Mouse (Mus musculus): ENCODE measurements around the gene Tgm6.

Tgm6 gene

DNA sequence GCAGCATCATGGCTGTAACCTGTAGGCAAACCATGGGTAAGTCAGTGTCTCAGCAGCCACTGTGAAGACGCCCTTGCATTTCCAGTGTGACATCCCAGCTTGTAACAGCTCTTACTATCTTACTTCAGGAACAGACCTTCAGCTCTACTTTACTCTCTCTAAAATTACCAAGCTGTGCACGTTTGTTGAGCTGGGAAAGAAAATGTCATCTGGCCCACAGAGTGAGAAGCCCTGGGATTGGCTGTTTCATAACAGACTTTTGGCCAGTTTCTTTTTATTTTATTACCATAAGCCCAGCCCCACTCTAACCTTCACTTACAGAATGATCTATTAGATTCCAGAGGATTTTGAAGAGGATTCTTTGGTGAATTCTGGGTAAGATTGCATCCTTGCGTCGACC, at the start of gene Tgm6:
TSS of gene Tgm6 (plus strand) at position 301 of the 400 bp plus-strand sequence.
- no peak for DNase-seq

DNA sequence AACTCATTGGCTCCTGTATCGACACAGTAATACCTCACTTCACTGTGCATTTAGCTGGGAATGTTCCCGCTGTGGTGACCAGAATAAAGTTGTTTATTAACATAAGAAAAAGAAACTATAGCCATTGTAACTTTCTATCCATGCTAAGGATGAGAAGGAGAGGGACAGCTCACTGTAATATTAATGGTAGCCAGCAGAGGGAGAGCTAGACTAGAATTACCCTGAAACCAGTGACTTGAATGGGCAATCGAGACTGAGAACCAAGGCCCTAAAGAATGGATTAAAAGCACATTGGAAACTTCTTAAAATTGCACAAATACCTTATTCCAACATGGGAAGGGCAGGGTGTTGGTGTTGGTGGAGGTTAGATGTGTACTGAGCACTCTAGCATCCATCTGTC, 44.0 kb upstream of the Tgm6 start:
- DNase-seq: peak in 1 of 2 experiments; percentile 46

DNA sequence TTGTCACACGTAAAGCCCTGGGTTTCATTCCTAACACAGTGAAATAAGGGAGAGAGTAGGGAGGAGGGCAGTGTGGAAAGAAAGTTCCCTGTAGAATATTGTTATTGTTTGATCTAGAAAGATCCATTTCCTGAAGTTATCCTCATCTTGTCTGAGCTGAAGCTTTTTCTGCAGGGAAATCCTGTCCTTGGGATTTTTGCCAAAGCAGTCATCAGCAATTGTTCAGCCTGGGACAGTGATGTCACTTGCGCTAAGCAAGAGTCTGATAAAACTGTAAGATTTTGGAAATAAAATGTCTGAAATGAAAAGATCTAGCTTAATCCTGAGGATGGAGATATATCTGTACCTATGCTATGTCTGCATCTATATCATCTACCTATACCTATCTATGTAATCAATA, 41.8 kb upstream of the Tgm6 start:
- no peak for DNase-seq

DNA sequence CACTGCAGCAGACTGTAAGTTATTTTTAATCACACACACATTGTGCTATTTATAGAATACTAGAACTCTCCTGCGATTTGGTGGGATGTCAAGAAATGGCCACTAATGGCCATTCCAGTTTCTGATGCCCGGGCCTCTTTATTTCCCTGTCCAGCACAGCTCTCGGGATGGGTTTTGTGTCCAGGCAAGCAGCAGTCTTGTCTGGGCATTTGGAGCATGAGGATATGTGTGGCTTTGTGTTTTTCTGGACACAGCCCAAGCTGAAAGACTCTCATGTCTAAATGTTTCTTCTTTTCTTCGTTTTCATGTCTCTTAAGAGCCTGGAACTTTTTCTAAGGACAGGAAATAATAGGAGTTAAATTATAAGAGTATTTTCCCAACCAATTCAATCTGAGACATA, 588 bp downstream of the Tgm6 start:
- DNase-seq: no peak

DNA sequence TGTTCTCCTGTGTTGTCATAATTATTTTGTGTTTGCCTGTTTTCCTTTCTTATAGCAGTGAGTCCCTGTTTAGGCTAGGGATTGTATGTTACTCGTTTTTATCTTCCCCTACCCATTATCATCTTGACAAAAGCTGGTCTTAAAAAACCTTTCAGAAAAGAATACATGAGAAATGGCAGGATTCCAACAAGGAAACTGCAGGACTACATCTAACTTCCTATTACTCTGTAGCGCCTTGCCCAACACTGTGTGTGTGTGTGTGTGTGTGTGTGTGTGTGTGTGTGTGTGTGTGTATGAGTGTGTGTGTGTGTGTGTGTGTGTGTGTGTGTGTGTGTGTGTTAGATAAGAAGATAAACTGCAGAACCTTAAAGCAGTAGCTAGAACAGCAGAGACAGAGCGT, 1.2 kb downstream of the Tgm6 start:
- DNase-seq: peak in 1 of 2 experiments; percentile 11

DNA sequence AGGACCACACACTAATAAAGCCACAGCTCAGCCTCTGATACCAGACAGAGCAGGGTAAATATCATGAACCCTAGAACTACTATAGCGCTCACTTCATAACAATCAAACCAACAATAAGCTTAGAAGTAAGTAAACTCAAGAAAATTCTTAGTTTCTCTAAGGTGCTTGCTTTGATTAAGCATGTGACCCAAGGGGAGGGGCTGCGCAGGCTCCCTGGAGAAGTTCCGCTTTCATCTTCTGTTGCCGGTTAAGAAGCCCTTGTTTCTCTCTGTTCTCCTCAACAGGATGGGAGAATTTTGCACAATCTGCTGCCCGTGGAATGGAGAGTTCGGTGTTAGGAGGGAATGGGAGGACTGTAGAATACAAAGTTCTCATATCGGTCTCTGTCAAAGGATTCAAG, 6.4 kb downstream of the Tgm6 start:
- no peak for DNase-seq

DNA sequence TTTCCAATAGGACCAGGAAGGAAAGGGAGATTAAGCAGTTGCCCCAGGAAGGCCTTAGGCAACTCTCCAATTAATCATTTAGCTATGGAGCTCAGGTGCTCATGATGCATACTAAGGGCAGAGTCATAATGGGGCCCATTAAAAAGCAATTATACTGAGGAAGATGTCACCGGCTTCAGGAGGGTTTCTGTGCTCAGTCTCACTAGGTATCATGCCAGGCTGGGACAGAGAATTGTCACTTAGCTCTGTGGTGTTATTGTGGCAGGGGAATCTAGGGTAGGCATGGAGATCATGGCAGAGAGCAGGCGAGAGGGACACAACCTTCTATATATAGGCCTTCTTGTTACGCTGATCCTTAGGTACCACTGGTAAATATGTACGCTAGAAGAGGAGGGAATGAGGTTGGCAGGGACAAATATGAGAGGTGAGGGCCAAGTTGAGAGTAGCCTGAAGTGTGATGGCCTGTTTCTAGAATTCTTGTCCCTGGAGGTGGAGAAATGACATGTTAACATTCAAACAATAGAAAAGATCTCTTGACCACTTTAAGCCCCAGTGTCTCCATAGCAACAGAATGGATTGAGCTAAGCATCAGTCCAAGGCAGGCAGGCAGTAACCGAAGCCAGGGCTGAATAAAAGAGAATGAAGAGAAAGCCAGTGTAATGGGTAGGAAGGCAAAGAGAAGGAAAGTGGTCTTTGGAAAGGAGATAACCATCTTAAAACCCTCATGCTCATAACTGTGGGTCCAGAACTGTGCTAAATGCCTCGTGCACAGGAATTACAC, 13.3 kb downstream of the Tgm6 start:
- DNase-seq: no peak

DNA sequence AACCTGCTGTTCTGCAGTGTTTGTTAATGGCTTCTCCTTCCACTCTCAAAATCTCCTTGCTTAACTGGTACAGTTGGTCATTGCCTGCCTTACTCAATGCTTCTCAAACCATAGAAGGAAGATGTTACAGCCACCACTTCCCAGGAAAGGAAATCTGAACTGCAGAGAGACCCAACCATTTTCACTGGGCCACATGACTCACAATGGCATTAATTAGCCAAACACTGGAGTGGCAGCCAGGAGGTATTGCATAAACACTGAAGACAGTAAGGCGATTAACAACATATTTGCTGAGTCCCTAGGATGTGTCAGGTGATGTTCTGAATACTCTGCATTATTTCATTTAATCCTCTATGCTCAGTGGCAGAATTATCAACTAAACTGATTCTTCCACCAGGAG, 13.9 kb downstream of the Tgm6 start:
- DNase-seq: no peak

DNA sequence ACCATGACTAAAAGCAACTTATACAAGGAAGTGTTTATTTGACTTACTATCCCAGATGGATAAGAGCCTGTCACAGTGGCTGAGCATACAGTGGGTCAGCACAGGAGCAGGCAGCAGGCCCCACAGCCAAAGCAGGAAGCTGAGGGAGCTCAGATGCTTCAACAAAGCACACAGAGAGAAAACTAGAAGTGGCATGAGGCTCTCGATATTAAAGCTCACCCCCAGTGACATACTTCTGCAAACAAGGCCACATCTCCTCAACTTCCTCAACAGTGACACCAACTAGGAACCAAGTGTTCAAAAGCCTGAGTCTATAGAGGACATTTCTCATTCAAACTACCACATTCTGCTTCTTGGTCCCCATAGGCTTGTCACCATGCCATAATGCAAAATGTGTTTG, 17.5 kb downstream of the Tgm6 start:
- DNase-seq: no peak

DNA sequence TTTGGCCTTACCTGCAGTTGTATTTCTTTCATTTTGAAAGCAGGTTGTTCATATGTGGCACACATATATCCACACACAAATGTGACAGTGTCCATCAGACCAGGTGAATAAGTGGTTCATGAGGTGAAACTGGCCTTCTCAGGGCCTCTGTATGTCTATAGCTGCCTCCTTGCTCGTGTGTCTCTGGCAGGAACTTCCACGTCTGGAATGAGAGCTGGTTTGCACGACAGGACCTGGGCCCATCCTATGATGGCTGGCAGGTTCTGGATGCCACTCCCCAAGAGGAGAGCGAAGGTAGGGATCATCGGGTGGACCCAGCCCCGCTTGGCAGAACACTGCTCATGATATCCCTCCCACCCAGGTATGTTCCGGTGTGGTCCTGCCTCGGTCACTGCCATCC, 30.8 kb downstream of the Tgm6 start:
- no peak for DNase-seq

DNA sequence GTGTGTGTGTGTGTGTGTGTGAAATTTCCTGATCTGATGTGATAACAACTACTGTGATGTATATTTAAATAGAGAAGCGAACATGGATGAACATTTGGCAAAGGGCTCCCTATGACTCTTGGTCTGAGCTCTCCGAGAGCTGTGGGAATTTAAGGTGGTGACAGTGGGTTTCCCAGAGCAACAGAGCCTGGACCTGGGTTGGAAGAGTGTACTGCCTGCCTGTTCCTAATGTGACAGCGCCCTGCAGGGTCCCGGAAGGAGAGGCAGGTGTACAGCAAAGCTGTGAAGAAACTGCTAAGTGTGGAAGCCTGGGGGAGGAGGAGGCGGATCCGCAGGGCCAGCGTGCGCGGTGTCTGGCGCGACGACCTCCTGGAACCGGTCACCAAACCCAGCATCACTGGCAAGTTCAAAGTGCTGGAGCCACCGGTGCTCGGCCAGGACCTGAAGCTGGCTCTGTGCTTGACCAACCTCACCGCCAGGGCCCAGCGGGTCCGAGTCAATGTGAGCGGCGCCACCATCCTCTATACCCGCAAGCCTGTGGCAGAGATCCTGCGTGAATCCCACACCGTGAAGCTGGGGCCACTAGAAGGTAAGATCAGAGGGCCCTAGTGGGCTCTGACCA, 32.6 kb downstream of the Tgm6 start:
- no peak for DNase-seq

DNA sequence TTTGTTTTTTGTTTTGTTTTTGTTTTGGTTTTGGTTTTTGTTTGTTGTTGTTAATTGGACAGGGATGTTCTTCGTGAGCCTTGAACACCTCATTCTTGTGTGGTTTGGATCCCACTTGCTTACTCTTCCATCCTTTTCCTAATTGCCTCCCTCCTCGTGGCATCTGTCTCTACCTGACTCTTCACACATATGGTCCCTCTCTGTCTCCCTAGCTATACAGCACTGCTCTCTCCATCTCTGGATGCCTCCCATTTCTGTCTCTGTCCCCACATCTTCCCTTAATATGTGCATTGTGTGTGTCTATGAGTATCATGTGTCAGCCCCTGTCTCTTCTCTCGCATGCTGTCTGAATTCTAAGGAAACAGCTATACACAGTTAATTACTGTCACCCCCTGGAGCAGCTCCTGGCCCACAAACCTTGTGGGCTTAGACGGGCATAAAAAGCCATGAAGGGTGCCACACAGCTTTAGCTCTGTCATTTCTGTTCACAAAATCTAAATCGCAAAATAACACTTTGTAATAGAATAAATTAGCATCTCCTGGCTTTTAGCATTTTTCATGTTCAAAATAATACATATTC, 34.0 kb downstream of the Tgm6 start:
- DNase-seq: no peak

DNA sequence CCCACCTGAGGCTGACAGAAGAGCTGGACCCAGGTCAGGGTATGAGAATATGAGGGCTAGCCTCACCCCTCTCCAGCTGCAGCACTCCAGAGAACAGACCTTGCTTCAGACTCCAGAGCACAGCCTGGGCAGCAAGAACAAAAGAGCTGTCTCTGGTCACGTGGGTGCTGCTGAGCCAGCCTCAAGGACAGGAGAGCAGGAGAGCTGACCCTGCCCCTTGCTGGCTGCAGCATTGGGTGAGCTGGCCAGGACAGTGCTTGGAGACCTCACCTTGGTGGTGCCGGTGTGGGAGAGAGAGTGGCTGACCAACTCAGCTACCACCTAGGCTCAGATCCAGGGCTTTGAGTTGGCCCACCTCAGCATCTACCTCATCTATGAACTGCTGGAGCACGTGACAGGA, 43.0 kb downstream of the Tgm6 start:
- no peak for DNase-seq

DNA sequence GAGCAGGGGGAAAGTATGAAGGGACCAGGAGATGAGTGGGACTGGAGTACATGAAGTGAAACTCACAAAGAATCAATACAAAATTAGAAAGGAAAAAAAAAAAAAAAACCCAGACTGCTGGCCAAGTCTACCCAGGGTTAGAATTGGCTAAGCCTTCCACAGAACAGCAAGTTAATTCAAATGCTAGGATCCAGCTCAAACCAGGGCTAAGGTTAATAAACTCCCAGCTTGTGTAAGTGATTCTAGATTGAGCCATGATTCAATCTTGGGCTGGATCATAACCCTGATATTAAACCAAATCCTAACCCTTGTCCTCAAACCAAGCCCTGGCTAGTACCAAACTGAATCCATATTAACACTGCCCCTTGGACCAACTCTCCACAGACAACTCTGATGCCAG, 43.6 kb downstream of the Tgm6 start:
- no peak for DNase-seq

DNA sequence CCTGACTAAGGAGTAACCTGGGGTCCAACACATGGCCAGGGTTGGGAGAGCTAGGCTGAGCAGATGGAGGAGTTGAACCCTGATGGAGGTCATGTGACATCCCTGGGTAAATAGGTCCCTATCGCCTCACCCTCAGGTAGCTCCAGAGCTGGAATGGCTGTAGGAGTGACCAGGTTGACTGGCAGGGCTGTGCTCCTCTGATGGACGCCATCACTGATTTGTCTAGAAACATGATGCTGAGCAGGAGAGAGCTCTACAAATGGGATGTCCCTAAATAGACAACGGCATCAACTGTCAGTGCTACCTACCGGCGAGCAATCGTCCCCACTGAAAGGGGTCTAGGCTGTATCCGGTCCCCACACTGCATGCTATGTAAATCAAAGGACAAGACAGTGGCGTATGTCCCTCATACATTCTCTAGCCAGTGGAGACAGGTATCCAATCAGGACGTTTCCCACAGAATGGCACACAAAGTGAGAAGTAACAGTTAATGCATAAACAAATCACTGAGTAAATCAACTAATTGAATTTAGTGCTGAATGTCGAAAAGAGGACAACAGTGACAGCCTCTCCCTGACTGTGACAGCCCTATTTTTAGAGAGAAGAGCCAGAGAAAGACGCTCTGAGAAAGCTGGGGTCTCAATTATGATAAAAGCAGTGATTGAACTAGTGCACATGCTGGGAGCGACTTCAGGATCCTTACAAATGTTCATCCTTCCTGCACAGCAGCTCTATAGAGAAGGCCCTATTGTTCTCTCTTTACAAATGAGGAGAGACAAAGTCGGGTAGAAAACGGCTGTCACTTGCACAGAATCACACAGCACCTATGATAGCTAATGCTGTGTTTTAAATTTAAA, 45.2 kb downstream of the Tgm6 start:
- no peak for DNase-seq

DNA sequence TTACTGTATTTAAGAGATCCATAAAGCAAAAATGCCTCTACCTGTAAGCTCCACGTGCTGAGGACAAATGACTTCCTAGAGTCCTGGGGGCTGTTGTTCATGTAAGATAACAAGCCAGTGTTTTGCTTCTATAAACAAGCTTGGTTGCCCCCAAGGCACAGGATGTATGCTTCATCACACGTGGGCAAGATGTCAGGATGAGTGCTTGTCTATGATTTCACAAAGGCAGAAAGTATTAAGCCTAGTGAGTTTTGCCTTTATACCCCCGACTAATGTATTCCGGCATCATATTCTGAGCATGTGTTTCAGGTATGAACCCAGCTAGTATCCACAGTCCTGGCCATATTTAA, 45.8 kb downstream of the Tgm6 start:
- DNase-seq: no peak

DNA sequence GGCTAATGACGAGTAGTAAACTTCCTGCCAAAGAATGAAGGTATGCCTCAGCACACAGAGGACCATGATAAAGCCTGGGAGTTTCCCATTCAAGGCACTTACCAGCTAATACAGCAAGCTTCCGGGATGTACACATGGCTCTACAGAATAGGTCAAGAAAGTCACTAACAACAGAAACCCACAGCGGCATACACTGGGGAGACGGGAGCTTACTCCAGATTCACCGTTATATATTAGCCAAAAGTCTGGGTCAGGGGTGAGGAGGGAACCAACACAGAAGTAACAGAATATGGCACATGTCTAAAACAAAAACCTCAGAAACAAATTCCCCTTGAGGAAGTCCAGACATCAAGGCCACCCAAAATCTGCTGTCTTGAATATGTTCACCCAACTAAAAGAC, 50.5 kb downstream of the Tgm6 start:
- DNase-seq: no peak

DNA sequence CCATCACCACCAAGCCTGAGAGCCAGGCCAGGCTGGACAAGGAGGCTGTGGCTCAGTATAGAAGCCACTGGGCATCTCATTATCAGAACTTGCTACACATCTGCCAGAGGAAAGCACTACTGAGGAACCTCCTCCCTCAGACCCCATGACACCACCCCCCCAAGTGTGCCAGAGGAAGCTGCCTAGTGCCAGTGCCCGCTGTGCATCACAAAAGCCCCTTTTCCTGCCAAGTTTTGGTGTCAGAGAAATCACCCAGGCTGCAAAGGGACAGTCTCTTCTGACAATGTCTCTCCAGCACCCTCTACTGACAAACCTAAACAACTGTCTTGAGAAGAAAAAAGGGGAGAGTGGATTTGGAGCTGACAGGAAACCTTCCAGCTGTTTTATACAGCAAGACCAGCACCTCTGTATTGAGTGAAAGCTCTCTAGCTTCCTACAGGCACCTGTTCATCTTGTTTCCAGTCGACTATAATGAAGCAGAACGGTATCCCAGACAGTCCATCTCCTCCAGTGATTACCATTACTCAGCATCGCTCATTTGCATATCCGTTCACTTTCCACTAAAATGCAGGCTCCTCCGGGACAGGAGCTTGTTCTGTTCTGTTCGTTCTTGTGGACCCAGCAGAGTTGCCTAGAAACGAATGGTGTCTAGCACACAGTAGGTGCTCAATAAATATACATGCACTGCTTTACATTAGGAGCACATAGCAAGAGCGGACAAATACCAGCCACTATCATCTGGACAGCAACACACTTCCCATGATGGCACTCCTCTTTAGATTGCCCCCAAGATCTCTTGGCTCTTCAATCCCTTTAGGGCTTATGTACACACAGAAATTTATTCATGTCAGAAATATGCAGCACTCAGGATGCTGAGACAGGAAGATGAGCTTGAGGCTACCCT, 54.3 kb downstream of the Tgm6 start:
- DNase-seq: peak; percentile 15 to 52

DNA sequence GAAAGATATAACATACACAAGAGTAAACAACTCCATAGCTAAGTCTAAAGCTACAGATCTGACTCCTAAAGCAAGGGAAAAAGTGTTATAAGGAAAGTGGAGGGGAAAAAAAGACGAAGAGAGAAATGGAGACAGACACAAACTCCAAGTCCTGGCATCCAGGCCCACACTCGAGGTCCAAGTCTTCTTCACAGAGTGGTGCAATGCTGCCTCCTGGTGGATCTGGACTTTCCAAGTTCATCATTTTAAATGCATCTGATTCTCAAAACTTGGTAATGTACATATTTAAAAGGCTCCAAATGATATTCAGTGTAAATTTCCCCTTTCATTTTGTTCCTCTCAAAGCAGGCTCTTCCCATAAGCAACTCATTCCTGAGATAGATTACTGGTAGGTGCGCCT, 55.6 kb downstream of the Tgm6 start:
- peak; percentile 44 to 72 for DNase-seq

DNA sequence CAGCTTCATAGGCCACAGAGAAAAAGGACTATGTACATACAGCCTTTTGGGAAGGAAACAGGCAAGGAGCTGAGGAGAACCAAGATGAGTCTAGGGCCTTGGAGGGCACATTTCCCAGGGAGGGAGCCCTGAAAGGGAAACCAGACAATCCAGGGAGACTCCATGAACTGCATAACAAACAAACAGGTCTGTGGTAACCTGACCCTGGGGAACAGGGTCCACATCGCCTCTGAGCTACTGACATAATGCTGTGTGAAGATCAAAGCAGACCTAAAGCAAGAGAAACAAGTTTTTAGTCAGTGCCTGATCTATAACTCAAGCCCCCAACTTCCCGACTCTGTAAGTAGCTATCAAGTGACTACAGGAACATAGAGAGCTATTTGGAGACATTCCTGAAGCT, 59.5 kb downstream of the Tgm6 start:
- DNase-seq: no peak

DNA sequence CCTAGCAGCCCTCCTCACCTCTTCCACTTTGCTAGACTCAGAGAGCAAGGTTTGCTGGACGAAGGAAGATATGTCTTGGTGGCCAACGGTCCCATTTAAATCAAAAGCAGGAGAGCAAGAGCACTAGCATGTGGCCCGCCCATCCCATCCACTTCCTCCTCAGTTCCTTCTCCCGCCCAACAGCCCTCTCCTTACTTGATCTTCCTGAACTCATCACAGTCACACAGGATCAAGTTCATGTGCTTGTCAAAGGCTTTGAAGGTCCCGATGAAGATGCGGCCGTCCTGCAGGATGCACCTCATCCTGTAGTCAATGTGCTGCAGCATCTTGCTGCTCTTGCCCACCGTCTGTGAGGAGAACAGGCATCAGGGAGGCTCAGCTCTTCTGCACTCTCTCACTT, 64.6 kb downstream of the Tgm6 start:
- peak in 1 of 2 experiments; percentile 36 for DNase-seq

DNA sequence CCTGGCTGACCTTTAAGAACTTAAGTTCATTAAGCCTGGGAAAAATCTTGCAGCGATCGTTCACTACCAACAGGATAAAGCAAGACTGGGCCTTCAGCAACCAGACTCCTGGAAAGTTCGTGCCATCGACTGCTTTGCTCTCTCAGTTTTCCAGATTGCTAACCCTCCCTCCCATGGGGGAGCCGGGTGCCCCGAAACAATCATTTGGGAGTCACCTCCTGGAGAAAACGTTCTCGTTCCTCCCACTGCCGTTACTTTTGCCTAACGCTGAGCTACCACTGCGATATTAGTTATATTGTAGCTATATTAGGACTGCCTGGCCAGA, 66.1 kb downstream of the Tgm6 start:
- no peak for DNase-seq

Data from kidney, postnatal 25 days (tissue).